Mouse (Mus musculus) CH12F3 (cell line): Measurements from ENCODE around the gene Ttc36.

Experiments used
- in situ Hi-C: fragments of 300-500 bp; cut with MboI; formaldehyde crosslinking; loops from 2 replicates; pipeline ENCODE4 v1.14.3; 2020; ENCODE audit warnings: low sequenced_read_pairs

The Ttc36 gene

DNA sequence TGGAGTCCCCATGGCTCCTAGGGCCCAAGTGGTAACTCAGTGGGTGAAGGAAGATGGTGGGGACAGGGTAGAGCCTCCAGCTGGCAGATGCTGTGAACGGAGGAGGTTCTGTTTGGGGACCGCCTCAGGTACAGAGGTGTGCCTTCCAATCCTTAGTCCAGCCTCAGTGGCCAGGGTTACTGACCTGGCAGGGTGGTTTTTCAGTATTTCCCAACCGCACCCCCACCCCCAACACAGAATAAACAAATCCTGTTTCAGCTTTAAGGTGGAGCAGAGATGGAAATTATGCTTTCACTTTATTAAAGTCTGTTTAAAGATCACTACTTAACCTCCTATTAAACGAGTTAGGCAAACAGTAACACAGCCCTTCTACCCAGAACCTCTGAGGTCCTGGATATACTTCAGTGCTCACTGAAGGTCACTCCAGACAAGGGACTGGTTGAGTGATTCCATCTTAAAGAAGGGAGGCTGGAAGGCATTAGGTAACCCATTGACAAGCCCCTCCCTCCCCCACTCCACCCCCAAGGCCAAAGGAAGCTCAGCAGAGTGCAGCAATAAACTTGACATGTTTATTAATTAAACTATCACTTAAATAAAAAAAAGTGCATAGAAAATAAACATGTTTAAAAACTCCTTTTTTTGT lies at the start of gene Ttc36:
Gene Ttc36, minus strand, starts transcription at position 265 of the 643 bp plus-strand sequence.
- in situ Hi-C loops: no loop called here

DNA sequence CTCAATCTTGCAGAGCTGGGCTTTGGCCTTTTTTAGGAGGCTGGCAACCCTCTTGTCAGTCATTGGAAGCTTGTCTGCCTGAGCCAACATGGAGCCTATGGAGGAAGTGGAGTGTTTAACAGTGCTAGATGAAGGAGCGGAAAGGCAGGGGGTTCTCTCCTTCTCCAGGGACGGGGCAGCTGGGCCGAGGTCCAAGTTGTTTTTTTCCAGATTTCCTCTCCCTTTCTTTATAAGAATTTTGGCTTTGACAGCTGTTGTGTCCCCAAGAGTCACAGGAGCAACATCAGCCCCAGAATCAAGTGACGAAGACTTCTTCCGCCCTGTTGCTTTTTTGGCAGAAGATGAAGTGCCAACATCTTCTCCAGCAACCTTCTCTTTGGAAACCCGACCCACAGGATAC lies 44.6 kb upstream of the Ttc36 start:
- in situ Hi-C loops: no loop called here

DNA sequence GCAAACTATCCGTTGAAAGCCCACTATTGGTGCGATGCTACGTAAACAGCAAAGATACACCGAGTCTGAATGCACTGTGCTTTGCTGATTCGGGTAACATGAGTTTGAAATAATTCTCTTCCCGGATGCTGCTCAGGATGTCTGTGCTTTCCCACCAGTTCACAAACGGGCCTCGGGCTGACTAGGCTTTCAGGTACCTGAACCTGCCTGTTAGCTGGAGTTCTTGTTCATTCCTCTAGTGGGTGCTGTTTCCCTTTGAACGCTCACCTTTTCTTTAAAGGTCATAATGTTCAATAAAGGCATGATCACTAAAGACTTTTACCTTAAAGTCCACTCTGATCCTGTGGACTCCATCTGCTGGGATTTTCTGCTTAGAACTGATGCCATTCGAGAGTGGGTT lies 38.4 kb upstream of the Ttc36 start:
- in situ Hi-C loops: no loop called here

DNA sequence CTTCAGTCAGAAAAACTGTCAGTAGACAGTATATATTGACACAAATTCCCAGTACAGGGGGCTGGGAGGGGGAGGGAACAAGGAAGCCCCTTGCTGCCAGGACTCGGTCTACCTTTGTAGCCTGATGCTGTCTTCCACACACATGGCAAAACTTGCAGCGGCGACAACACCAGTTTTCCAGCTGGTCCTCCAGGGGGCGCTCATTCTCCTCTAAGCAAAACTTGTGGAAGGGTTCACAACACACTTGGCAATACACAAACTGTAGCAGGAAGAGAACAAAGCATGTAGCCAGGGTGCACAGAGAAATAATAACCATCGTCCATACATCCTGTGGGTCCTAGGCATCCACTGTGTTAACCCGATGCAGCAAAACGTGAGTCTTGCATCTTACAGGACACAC lies 33.6 kb upstream of the Ttc36 start:
- in situ Hi-C loops: no loop called here

DNA sequence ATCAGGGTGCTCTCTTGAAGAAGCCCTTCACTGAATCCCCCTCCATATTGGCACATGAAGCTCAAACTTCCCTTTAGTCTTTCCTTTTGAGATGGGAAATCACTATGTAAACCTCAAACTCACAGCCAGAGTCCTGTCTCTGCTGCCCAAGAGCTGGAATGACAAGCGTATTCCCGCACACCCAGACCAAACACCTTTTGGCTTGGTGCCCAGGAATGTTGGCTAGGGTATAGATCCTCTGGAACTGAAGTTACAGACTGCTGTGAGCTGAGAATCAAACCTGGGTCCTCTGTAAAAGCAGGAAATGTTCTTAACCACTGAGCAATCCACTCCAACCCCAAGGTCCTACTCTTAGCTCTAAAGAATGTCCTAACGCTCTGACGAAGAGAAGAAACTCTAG lies 29.5 kb upstream of the Ttc36 start:
- in situ Hi-C loops: no loop called here

DNA sequence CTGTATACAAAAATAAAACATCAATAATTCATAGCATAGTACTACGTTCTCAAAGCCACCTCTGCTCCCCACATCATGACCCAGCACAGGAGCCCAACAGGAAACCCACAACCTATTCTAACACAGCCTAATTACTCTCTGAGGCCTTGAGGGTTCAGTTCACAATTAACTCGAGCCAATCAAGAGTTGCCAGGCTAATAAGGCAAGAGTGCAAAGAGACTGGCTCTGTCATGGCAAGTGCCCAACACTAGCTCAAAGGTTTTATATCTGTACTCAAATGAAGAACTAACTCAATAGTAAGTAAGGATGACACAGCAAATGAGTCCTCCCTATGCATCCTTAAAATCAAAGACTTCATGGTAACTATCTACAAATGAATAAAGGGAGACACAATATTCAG lies 27.6 kb upstream of the Ttc36 start:
- in situ Hi-C loops: no loop called here

DNA sequence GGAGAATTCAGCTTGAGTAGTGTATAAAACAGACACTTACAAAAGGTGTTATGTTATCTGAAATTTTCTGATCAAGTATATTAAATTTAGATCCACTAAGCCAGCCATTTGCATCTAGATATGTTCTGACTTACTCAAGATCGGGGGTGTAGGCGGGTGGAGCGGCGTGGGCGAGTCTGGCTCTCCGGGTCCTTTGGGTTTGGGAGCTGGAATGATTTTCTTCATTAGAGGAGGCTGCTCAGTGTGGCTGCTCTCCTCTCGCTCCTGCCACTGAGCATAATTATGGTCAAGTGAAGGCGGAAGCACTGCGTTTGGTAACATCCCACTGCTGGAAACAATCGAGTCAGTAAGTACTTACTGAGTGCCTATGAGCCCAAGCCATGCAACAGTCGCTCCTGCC lies 26.1 kb upstream of the Ttc36 start:
- in situ Hi-C loops: no loop called here

DNA sequence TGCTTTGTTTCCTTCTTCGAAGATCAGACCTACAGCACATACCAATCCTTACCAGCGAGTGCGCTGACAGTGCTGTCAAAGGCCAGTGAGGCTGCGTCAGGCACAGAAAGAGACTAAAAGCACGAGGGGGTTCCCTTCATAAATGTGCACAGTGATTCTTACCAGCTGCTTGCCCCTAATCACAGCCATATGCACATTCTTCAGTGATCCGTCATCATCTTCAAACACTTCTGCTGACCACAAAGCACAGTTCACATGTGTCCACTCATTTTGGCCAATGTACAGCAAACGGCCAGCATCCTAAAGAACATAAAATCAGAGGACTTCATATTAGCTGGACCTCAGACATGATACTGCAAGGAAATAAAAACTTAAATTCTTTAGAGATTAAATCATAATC lies 23.8 kb upstream of the Ttc36 start:
- in situ Hi-C loops: no loop called here

DNA sequence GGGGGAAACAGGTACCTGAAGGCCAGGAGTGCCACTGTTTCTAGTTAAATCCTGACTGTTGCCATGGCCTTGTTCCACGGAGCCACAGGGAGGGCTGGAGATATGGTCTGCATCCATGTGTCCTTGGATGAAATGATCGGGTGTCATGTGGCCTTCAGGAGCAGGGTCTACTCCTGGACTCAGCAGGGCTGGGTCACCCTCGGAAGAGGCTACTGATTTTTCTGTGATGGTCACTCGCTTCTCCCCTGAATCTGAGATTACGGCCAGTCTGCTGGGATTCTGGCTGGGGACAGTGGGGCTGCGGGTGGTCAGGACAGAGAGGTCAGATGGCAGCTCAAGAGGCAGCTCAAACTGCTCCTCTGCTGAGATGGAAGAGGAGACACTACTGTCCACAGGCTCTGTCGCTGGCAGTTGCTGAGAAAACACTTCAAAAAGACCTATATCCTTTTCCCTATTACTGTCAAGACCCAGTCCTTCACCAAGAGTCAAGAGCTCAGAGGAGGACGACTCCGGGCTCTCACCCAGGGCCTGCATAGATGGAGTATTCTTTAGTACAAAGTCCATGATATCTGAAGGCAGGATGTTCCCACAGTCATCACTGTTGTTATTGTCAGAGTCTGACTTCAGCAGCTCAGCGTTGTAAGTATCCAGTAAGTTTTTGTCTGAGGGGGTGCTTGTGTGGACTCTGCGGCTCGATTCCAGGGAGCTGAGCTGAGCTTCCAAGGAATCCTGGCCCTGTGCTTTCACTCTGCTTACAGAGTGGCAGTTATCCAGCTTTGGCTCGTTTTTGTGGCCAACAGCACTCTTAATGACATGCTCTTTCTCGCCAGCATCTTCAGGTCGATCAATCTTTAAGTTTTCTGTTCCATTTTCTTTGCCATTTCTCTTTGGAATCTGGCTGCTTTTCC lies 17.3 kb upstream of the Ttc36 start:
- in situ Hi-C loops: no loop called here

DNA sequence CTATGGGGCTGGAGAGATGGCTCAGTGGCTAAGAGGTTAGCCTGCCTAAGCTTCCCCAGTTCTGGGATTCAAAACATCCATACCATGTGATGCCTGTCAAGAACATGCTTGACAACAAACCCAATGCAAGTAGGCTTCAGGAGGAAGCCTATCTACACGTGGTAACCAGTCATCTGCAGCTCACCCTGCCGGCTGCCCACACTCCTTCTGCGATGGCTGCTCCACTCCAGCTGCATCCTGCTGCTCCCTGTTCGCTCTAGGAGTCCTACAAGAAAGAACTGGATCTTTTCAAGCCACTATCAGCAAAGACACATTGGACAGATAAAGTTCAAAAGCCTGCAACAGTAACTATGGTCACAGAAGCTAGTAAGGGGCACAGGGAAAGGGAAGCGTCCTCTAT lies 14.7 kb upstream of the Ttc36 start:
- in situ Hi-C loops: no loop called here

DNA sequence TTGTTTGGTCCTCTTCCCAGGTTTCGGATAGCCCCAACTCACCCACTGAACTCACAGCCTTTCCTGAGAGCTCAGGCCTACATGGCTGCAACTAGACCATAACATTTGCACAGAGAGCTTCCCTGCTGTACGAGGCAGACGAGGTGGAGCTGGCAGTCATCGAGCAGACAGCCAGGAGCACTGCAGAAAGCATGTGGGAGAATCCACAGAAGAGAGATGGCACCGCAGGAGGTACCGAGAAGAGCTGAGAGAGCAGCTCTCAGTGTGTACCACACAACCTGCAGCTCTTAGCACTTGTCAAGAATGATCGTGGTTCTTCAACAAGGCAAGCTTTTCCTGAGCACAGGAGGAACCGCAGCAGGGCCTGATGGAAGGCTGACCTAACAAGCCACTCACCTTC lies 11.3 kb upstream of the Ttc36 start:
- in situ Hi-C loops: no loop called here

DNA sequence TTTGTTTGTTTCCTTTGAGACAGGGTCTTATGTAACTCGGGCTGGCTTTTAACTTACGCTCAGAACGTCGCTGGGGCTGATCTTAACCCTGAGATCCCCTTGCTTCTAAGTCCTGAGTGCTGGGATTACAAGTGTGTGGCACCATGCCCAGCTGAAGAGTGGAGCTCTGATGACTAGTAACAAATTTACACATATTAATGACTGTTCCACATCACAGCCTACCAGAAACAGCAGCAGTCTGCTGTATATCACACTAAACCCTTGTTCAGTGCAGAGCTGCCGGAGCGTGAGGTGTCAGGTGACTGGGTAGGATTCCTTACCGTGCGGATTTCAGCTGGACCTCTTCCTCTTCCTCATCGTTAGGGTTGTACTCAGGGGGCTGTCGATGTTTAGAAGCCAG lies 7.4 kb upstream of the Ttc36 start:
- in situ Hi-C loops: no loop called here

DNA sequence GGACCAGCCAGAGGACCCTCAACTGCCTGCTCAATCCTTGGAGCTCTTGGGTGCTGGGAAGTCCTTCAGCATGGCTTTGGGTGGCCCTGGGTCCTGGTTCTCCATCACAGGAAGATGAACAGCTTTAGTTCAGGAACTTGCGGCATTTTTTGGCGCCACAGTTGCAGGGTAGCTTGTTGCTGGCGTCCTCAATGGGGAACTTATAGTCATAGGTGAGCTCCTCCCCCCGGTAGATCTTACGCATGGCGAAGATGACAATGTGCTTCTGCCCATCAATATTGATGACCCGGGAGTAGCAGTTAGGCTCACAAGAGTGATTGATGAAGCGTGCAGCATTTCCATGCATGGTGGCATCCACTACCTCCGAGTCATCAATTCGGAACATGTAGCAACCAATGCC lies 4.9 kb upstream of the Ttc36 start:
- in situ Hi-C loops: no loop called here

DNA sequence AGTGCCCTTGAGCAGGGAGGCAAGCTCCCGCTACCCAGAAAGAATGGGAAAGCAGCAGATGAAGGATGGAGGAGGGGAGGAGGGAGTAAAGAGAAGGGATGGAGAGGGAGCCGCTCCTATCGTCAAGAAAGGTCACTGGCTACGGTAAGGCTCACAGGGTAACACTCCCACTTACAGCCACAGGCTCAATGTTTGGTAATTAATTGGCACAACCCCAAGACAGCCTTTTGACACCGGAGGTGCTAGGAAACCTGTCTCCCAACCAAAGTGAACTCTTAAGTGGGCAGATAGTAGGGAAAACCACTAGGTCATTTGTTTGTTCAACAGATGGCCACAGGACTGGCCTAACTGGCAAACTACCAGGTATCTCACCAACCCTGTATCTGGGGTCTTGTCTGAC lies 4.3 kb upstream of the Ttc36 start:
- in situ Hi-C loops: no loop called here

DNA sequence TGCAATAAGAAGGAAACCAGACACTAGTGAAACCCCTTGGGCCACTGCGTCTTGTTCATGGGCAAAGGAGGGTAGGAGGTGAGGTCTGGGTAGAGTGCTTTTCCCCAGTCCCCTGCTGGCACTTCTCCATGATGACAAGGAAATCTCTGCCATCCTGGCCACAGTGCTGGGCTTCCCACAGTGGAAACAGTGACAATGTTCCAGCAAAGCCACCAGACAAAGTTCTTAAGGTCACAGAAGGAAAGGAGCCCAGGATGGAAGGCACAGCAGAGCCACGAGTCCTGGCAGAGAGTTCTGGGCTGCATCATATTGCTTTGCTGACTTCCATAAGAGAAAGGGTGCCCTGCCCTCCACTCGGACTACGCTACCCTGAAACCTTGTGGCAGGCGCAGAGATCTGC lies 2.7 kb upstream of the Ttc36 start:
- in situ Hi-C loops: no loop called here

DNA sequence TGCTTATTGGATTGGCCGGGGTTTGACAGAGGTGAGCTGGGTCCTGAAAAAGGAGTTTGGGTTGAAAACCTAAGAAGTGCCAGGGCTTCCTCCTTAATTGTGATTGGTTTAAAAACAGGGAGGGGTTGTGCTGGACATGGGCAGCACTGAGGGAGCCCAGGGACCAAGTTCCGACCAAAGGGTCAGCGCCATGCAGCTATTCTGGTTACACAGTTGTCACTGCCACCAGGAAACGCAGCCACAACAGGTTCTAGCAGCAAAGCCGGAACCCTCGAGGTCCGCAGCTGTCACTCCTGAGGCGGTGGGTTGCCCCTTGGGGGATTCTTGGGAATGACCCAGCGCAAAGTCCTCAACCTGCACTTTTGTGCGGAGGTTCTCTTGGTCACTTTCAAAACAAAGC lies 1.8 kb upstream of the Ttc36 start:
- in situ Hi-C loops: no loop called here

DNA sequence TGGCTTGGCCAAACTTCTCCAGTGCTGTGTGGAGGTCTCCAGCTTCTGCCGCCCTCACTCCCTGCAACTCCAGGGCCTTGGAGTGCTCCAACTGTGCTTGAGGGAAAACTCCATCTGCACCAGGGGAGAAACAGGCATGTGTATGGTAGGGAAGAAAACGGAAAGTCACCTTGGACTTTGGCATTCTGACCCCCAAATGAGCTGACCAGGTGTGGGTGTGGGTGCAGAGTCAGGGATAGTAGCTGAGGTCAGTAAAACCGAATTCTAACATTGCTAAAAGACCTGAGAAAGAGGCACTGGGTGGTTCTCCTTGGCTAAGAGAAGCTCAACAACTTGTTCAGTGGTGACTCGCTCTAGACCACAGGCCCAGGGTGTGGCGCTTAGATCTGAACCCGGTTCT lies 1.2 kb downstream of the Ttc36 start:
- in situ Hi-C loops: no loop called here

DNA sequence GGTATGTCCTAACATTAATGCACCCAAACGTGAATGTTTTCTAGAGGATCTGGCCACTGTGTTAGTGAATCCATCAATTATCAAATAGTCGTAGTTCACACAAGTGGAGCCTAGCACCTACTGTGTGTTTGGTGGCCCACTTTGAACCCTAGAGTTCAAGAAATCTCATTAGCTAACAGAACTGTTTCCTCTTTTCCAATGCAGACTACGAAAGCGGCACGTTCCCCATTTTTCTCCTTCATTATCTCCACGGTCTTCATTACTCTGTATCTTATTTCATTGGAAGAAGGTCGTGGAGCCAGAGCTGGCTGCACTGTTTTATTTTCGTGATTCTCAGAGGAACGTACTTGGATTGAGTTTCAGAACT lies 2.9 kb downstream of the Ttc36 start:
- in situ Hi-C loops: no loop called here

DNA sequence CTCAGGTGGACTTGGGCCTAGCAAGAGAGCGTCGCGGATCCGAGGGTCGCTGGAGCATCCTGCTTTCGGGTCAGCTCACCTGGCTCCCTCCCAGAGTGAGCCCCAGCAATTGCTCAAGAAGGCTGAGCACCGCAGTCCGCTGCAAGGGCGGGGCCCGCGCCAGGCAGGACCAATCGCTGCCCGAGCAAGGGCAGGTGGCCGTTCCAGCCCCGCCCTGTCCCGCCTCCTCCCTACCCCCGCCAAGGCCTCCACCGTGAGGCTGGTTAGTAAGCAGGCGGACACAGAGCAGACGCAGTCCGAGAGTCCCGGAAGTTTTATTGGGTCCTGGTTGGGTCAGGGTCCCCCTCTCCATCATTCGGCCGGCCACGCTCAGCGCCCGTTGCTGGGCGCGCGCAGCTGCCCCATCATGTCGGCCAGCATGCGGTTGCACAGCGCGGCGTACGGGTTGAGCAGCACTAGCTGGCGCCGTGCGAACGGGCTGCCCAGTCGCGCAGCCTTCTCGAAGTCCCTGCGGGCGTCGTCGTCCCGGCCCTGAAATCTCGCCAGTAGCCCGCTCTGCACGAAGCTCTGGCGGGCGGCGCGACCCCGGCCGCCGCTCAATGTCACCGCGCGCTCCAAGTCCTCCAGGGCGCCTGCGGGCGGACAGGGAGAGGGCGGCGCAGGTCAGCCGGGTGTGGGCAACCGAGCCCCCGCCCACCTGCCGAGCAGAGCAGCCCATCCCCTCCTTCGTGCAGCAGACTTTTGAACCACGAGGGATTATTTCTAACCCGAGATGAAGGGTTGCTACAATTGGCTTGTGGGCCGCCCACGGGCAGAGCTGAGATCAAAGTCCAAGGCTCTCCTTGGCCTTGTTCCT lies 3.5 kb downstream of the Ttc36 start, which contains the start of gene Tmem25:
Gene Tmem25, minus strand, starts transcription at position 206 of the 856 bp plus-strand sequence.
- in situ Hi-C loops: no loop called here

DNA sequence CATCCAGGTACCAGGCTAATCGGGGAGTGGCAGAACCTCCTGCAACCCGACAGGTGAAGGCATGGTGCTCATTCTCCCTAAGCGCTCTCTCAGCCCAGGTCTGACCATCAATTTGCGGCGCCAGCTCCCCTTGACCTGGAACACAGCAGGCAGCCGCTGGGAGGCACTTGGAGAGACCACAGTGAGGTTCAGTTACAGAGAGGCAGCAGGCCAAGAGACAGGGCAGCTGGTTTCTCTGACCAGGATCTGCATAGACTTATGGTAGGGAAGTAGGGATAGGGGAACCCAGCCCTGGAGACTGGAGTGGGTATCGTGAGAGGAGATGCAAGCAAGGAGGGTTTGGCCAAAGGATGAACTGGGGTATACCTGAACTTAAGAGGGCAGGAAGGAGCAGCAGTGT lies 4.6 kb downstream of the Ttc36 start:
- in situ Hi-C loops: no loop called here

DNA sequence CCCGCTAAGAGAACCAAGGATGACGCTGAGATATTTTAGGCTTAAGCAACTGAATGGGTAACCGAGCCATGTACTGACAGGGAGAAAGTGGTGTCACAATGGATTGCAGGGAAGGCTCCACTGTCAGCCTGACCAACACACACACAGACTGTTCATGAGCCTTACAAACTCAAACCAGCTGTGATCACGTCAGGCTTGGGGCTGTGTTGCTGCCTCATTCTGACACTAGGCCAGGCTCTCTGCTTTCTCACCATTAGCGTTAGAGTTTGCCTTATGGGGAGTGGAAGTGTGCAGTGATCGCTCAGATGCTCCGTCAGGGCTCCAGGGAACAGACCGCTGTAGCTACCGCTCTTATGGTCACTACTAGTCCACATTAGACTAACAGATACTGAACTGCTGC lies 10.0 kb downstream of the Ttc36 start:
- in situ Hi-C loops: no loop called here
